ENCODE assay signal across 17 mouse cellular contexts in genomic region chr10:3148171-3148570, GRCm38 (mm10).
"Had no signal": no experiment of that assay in that cellular context is flagged by ENCODE, and none has a peak within 500 bp of the region (broad histone marks: within the 10 kb centered on the region; RNA-seq: fewer than 3 reads in every experiment).

No protein-coding gene starts in this region.

- ATAC-seq: hindbrain, embryonic 16.5 days; inflammation-experienced regulatory T-cells, adult 6 months; intestine, embryonic 15.5 days; intestine, postnatal 0 days had no signal

- DNase-seq: gastrocnemius, adult 2 months; gastrocnemius, postnatal 10 days; gastrocnemius, postnatal 25 days; heart, adult 2 months; heart, postnatal 14 days; heart, postnatal 4 days; kidney, adult 18-20 months; kidney, adult 8-10 months; kidney, postnatal 10 days; kidney, postnatal 25 days; kidney, postnatal 4 days; liver; liver, embryonic 13.5 days had no signal
